Mouse (Mus musculus) thymus, postnatal 36 days (tissue): ENCODE results near the gene Vwa7.

Experiments
- DNase-seq, 2 experiments: peaks; one replicate each; pipeline ENCODE4 v3.0.0; 2022; ENCODE audit warnings: mixed read lengths in 2 of 2

Gene Vwa7

DNA sequence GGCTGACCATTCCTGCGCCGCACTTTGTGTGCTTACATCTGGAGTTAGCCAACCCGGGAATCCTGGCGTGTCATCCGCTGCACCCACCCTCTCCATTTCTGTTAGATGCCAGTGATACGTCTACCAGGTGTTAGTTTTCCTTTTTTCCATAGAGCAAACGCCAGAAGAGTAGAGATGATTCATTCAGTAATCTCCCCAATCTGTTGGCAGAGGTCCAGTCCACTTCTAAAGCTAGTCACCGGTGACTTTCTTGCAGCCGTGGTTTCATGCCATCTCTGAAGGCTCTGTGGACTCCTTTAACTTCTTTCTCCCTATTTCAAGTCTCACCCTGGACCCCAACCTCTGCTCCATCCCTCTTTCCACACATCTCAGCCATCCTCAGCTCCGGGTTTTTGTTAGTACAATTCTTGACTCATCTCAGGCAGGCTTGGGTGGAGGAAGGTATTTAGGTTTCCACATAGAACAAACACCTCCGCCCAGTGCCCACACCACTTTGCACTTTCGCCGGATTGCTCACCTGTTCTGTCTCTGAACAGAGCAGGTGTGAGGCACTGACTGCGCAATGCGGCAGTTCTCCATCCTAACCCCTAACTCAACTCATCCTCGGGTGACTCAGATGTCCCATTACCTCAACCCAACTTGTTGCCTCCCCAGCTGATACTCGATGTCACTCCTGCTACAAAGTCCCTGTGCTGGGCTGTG is 52.0 kb downstream of the Vwa7 start:
- DNase-seq, result no peak

DNA sequence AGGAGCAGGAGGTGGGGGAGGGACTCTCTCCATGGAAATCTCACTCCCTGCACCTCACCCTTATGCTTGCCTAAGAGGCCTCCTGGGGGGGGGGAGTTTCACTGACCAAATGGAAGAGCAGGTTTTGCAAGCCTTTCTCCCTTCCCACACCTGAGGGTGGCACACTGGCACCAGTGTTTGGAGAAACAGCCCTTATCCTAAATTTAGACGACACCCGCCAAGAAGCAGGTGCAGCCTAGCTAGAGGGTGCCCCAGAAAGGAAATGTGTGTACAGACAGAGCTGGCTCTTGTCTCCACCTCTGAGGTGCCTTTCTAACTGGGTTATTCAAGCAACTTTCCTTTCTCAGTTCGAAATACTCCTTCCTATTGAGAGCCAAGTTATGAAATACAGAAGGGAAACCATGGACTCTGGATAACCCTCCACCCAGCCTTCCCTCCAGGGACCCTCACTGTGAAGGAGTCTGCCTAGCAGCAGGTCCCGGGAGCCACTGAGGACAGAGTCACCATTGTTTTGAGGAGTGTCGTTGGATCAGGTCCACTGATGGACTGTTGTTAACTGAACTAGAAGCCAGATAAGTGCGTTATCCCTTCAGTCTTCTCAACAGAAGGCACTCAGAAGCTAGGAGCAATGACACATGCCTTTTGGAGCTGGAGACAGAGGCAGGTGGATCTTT is 54.3 kb downstream of the Vwa7 start:
- peak; percentile 60 to 79 for DNase-seq

DNA sequence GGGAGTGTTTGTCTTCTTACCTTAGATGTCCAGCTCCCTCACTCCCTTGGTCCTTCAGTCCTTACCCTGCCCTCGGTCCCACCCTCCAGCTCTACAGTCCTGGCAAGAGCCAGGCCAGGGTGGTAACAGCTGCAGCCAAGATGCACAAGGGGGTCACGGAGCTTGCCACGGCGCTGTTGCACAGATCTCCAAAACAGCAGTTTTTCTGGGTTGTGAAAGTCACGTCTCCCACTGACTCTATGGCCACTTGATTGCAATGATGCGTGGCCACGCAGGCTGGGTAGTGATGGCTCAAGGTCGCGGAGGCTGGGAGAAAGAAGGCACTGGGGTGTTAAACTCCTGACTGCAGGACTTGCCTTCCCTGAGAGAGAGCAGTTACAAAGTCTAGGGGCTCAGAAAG is 55.1 kb downstream of the Vwa7 start:
- peak in 1 of 2 experiments; percentile 32 for DNase-seq

DNA sequence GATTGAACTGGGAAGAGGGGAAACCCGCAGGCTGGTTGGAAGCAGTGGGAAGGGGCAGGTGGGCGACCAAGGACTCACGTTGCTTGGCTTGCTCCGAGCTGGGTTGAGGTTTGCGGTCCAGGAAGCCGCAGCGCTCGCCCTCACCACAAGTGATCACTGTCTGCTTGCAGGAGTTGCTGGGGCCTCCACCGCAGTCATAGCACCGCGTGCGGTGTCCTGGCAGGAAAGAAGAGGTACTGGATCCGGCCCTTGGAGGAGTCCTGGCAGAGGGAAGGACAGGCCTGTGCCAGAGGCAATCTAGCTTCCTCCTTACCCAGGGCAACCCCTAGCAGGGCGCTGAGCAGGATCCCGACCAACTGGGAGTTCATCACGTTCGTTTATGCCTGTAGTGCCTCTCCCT is 57.7 kb downstream of the Vwa7 start:
- DNase-seq, result peak; percentile 37 to 56
